Mouse (Mus musculus) intestine, postnatal 0 days (tissue): ENCODE data around the gene Xcl1. TPM values are rescaled to one million over a fixed set of nuclear protein-coding genes. Genes with fewer than 3 reads are reported as not detected.

ENCODE experiments used
- ATAC-seq: fragments of 200-750 bp; cut with Nextera tagmentation; 2 replicates; pipeline ENCODE4 v1.8.0; 2017; ENCODE audit warnings: mild to moderate bottlenecking, moderate TSS enrichment, moderate library complexity
- H3K27ac ChIP-seq: fragments of 300-500 bp; sonication (generic); 2 replicates; pipeline ENCODE4 v1.5.1; 2014; ENCODE audit warnings: mild to moderate bottlenecking, low read depth, low read length, moderate library complexity
- H3K27me3 ChIP-seq: fragments of 300-500 bp; sonication (generic); replicated peaks from 2 replicates; pipeline ENCODE4 v1.6.1; 2014; ENCODE audit warnings: low read length, mixed read lengths; ENCODE audit not compliant: control insufficient read depth, insufficient read depth
- H3K36me3 ChIP-seq: fragments of 300-500 bp; sonication (generic); 2 replicates; pipeline ENCODE4 v1.6.1; 2014; ENCODE audit warnings: mild to moderate bottlenecking, moderate library complexity; ENCODE audit not compliant: control insufficient read depth, insufficient read depth
- H3K4me1 ChIP-seq: fragments of 300-500 bp; sonication (generic); replicated peaks from 2 replicates; pipeline ENCODE4 v1.6.1; 2014; ENCODE audit warnings: antibody characterized with exemption, low read length, mixed read lengths; ENCODE audit not compliant: control insufficient read depth, insufficient read depth
- H3K4me2 ChIP-seq: fragments of 300-500 bp; sonication (generic); replicated peaks from 2 replicates; pipeline ENCODE4 v1.6.1; 2014; ENCODE audit warnings: low read depth, mild to moderate bottlenecking, moderate library complexity
- H3K4me3 ChIP-seq: fragments of 300-500 bp; sonication (generic); 2 replicates; pipeline ENCODE4 v1.5.1; 2014; ENCODE audit warnings: low read depth, low read length
- H3K9ac ChIP-seq: fragments of 300-500 bp; sonication (generic); 2 replicates; pipeline ENCODE4 v1.6.1; 2014; ENCODE audit warnings: mild to moderate bottlenecking, low read depth, low read length
- H3K9me3 ChIP-seq: fragments of 300-500 bp; sonication (generic); 2 replicates; pipeline ENCODE4 v1.6.1; 2016; ENCODE audit warnings: mixed run types; ENCODE audit not compliant: control insufficient read depth
- CTCF ChIP-seq: sonication (generic); IDR thresholded peaks from 2 replicates; pipeline ENCODE4 v1.5.1; 2016; ENCODE audit warnings: low read depth, mild to moderate bottlenecking, control low read depth, antibody characterized with exemption, moderate library complexity
- WGBS: fragments of 180-500 bp; shearing (Covaris S2); extraction: QIAGEN DNeasy Blood & Tissue Kit; methylation state at CpG from one replicate; pipeline ENCODE4 v1.1.7; 2014; 5-methylcytosine and 5-hydroxymethylcytosine counted together
- polyA plus RNA-seq: library from polyadenylated mRNA; unstranded; fragments of >200 nt; fragmentation: Nextera tagmentation; extraction: Ambion mirVana; gene quantifications from 2 replicates; pipeline ENCODE4 v1.2.1, GENCODE M21; 2015

Gene Xcl1
- polyA plus RNA-seq, 1 experiment from 2014 or later: not detected

DNA sequence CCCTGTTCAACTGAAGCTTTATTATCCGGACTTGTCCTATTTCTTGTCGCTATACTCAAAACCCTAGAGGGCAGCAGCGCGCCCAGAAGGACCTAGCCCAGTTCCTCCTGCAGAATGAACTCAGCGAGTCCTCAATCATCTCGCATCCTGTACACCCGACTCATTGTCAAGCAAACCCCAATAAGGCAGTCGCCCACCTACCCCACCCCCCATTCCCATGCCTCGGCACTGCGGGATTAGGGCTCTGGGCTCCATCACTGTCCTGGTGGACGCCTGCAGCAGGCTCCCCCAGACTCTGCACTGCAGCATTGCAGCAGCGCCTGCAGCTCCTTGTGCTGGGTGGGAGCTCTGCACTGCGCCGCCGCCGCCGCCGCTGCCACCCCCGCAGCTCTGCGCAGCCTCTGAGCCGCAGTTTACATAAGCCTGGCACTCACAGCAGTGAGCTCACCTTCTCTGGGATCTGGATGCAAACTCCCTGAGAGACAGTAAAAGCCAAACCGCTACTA lies 36.4 kb downstream of the Xcl1 start:
- peak overlapping the region; percentile 31; the same call in 1 of the 2 replicates for H3K9ac ChIP-seq
- ATAC-seq: peak; percentile 81
- H3K4me1 ChIP-seq: peaks cover 11% of the 10 kb centered on the region
- peak overlapping the region; percentile 95 for H3K4me2 ChIP-seq
- peak; percentile 83 for TF ChIP-seq CTCF
- peak overlapping the region; percentile 46; the same call in 1 of the 2 replicates for H3K27ac ChIP-seq
- no peaks in the 10 kb centered on the region for H3K9me3 ChIP-seq
- H3K27me3 ChIP-seq: no peaks in the 10 kb centered on the region
- H3K4me3 ChIP-seq: peak overlapping the region; percentile 50
- H3K36me3 ChIP-seq: no peaks in the 10 kb centered on the region
- under 1% methylated on average over 22 of the region's 22 CpGs for WGBS

- no peaks in the 10 kb centered on the region for H3K27me3 ChIP-seq
- no peaks in the 10 kb centered on the region for H3K36me3 ChIP-seq
- H3K4me2 ChIP-seq: peak overlapping the region; percentile 27; the same call in 1 of the 2 replicates
- H3K27ac ChIP-seq: no peak overlapping the region
- no peak overlapping the region for H3K4me3 ChIP-seq
- no peak overlapping the region for H3K9ac ChIP-seq
- ATAC-seq: no peak
- WGBS: 34% methylated on average over 5 of the region's 5 CpGs
- peaks cover 11% of the 10 kb centered on the region for H3K4me1 ChIP-seq
- no peaks in the 10 kb centered on the region for H3K9me3 ChIP-seq
- TF ChIP-seq CTCF: no peak
These were observed 38.0 kb downstream of the Xcl1 start for GRCm38 (mm10) chr1:164897163-164897817.

- no peak for TF ChIP-seq CTCF
- Histone ChIP-seq H3K27me3 (no peaks in the 10 kb centered on the region), H3K4me3 (no peak overlapping the region), H3K9ac (no peak overlapping the region), H3K4me1 (peaks cover 11% of the 10 kb centered on the region), H3K4me2 (peak overlapping the region; percentile 41), H3K9me3 (no peaks in the 10 kb centered on the region), H3K36me3 (no peaks in the 10 kb centered on the region), H3K27ac (no peak overlapping the region)
- 0 out of 2 replicates have a peak, but pooled peaks have one; percentile 18 for ATAC-seq
- 29% methylated on average over 16 of the region's 16 CpGs for WGBS
These were observed 38.8 kb downstream of the Xcl1 start for GRCm38 (mm10) chr1:164896211-164897145.

GRCm38 (mm10) chr1:164895806-164896205 lies 39.5 kb downstream of the Xcl1 start:
- H3K27ac ChIP-seq: no peak overlapping the region
- H3K9me3 ChIP-seq: no peaks in the 10 kb centered on the region
- 43% methylated on average over 2 of the region's 2 CpGs for WGBS
- H3K36me3 ChIP-seq: no peaks in the 10 kb centered on the region
- peaks cover 11% of the 10 kb centered on the region for H3K4me1 ChIP-seq
- no peak overlapping the region for H3K4me3 ChIP-seq
- no peaks in the 10 kb centered on the region for H3K27me3 ChIP-seq
- TF ChIP-seq CTCF: peak; percentile 14; the same call in 1 of the 2 replicates
- no peak; the same call in 1 of the 2 replicates for ATAC-seq
- H3K9ac ChIP-seq: no peak overlapping the region
- peak overlapping the region; percentile 41 for H3K4me2 ChIP-seq

GRCm38 (mm10) chr1:164890366-164890765 lies 45.0 kb downstream of the Xcl1 start:
- Histone ChIP-seq H3K4me2 (no peak overlapping the region), H3K4me1 (no peaks in the 10 kb centered on the region), H3K27me3 (no peaks in the 10 kb centered on the region), H3K9ac (no peak overlapping the region), H3K27ac (no peak overlapping the region), H3K9me3 (no peaks in the 10 kb centered on the region), H3K36me3 (no peaks in the 10 kb centered on the region), H3K4me3 (no peak overlapping the region)
- 49% methylated on average over 4 of the region's 4 CpGs for WGBS
- no peak for TF ChIP-seq CTCF
- no peak for ATAC-seq

GRCm38 (mm10) chr1:164888563-164888962 lies 46.8 kb downstream of the Xcl1 start:
- no peak for TF ChIP-seq CTCF
- 58% methylated on average over 6 of the region's 6 CpGs for WGBS
- Histone ChIP-seq H3K4me2 (no peak overlapping the region), H3K27me3 (no peaks in the 10 kb centered on the region), H3K4me1 (no peaks in the 10 kb centered on the region), H3K27ac (no peak overlapping the region), H3K9me3 (no peaks in the 10 kb centered on the region), H3K36me3 (no peaks in the 10 kb centered on the region), H3K4me3 (no peak overlapping the region), H3K9ac (no peak overlapping the region)
- no peak for ATAC-seq
